Mouse (Mus musculus): ENCODE results near the gene Lgr4.

DNA sequence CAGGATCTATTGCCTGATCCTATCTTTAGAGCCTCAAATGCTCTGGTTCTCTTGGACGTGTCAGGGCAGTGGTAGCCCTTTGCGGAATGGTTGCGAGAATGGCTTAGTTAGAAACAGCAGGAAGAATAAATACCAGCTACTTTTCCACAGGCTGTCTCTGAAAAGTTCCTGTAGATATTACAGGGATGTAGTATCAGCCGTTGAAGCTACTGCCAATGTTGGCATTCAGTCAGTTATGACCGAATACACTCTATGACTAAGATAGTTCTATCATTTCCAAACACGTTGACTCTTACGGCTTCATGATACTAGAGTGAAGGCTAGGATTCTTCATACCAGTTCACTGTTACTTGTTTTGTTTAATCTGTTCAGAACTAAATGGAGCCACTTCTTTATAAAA is 57.4 kb downstream of the Lgr4 start:
- TF ChIP-seq CTCF (IDR thresholded peaks at IDR 0.05; ENCODE audit: borderline replicate concordance, insufficient read depth, low read depth, low read length): no peak
- no peak for TF ChIP-seq POLR2A (IDR thresholded peaks at IDR 0.05; ENCODE audit: borderline replicate concordance, insufficient read depth, low read length)

All from cerebellum, adult 2 months (tissue).